Mouse (Mus musculus): Measurements from ENCODE around the gene Zc3hc1. TPM values are rescaled to one million over a fixed set of nuclear protein-coding genes. Genes with fewer than 3 reads are reported as not detected.

Gene Zc3hc1
- polyA plus RNA-seq, 1 experiment from 2014 or later: 14.4 TPM

- no peak for DNase-seq
- Histone ChIP-seq H3K4me1 (ENCODE audit: insufficient read depth) (0 out of 2 replicates have a peak, but pooled peaks cover 5% of the 10 kb centered on the region), H3K4me2 (ENCODE audit: low read depth, low read length) (no peak overlapping the region), H3K27me3 (ENCODE audit: insufficient read depth, low read length) (no peaks in the 10 kb centered on the region), H3K4me3 (ENCODE audit: low read depth, low read length) (no peak overlapping the region), H3K9me3 (ENCODE audit: low read length) (no peaks in the 10 kb centered on the region), H3K9ac (replicated peaks) (no peak overlapping the region), H3K36me3 (replicated peaks; ENCODE audit: insufficient read depth, low read length) (no peaks in the 10 kb centered on the region), H3K27ac (ENCODE audit: low read depth) (0 out of 2 replicates have a peak overlapping the region, but pooled peaks have one; percentile 22)
- TF ChIP-seq EP300 (IDR thresholded peaks at IDR 0.05; ENCODE audit: low read depth): no peak
- no peak for TF ChIP-seq CTCF (IDR thresholded peaks at IDR 0.05; ENCODE audit: low read depth)
- ATAC-seq: no peak
- WGBS (ENCODE audit: insufficient replicate concordance): 56% methylated on average over 4 of the region's 4 CpGs
Measured at GRCm38 (mm10) chr6:30340231-30340873, 50.5 kb downstream of the Zc3hc1 start.

- DNase-seq (peak; percentile 66), ATAC-seq (peak; percentile 79)
- H3K4me3 ChIP-seq (ENCODE audit: low read depth, low read length): no peak overlapping the region
- no peaks in the 10 kb centered on the region for H3K9me3 ChIP-seq (ENCODE audit: low read length)
- H3K27me3 ChIP-seq (ENCODE audit: insufficient read depth, low read length): no peaks in the 10 kb centered on the region
- 0 out of 2 replicates have a peak, but pooled peaks cover 5% of the 10 kb centered on the region for H3K4me1 ChIP-seq (ENCODE audit: insufficient read depth)
- no peak overlapping the region for H3K9ac ChIP-seq (replicated peaks)
- H3K36me3 ChIP-seq (replicated peaks; ENCODE audit: insufficient read depth, low read length): no peaks in the 10 kb centered on the region
- H3K27ac ChIP-seq (ENCODE audit: low read depth): peak overlapping the region; percentile 31; the same call in 1 of the 2 replicates
- peak overlapping the region; percentile 6; the same call in 1 of the 2 replicates for H3K4me2 ChIP-seq (ENCODE audit: low read depth, low read length)
- peak; percentile 62 for TF ChIP-seq EP300 (IDR thresholded peaks at IDR 0.05; ENCODE audit: low read depth)
- TF ChIP-seq CTCF (IDR thresholded peaks at IDR 0.05; ENCODE audit: low read depth): peak; percentile 58
- WGBS (ENCODE audit: insufficient replicate concordance): 8% methylated on average over 5 of the region's 5 CpGs
Measured at GRCm38 (mm10) chr6:30336912-30337311, 53.9 kb downstream of the Zc3hc1 start.

GRCm38 (mm10) chr6:30332262-30332661, 58.6 kb downstream of the Zc3hc1 start:
- no peak for DNase-seq
- no peaks in the 10 kb centered on the region for H3K27me3 ChIP-seq (ENCODE audit: insufficient read depth, low read length)
- no peaks in the 10 kb centered on the region for H3K36me3 ChIP-seq (replicated peaks; ENCODE audit: insufficient read depth, low read length)
- no peak overlapping the region for H3K9ac ChIP-seq (replicated peaks)
- no peaks in the 10 kb centered on the region for H3K9me3 ChIP-seq (ENCODE audit: low read length)
- WGBS (ENCODE audit: insufficient replicate concordance): 63% methylated on average over 4 of the region's 4 CpGs
- no peak overlapping the region for H3K4me2 ChIP-seq (ENCODE audit: low read depth, low read length)
- H3K4me1 ChIP-seq (ENCODE audit: insufficient read depth): 0 out of 2 replicates have a peak, but pooled peaks cover 5% of the 10 kb centered on the region
- no peak overlapping the region for H3K4me3 ChIP-seq (ENCODE audit: low read depth, low read length)
- TF ChIP-seq EP300 (IDR thresholded peaks at IDR 0.05; ENCODE audit: low read depth) (no peak), CTCF (IDR thresholded peaks at IDR 0.05; ENCODE audit: low read depth) (no peak)
- no peak overlapping the region for H3K27ac ChIP-seq (ENCODE audit: low read depth)
- no peak for ATAC-seq

- H3K9ac ChIP-seq (replicated peaks): no peak overlapping the region
- ATAC-seq: no peak
- H3K27me3 ChIP-seq (ENCODE audit: insufficient read depth, low read length): no peaks in the 10 kb centered on the region
- H3K4me2 ChIP-seq (ENCODE audit: low read depth, low read length): no peak overlapping the region
- H3K9me3 ChIP-seq (ENCODE audit: low read length): no peaks in the 10 kb centered on the region
- H3K4me3 ChIP-seq (ENCODE audit: low read depth, low read length): no peak overlapping the region
- no peak overlapping the region for H3K27ac ChIP-seq (ENCODE audit: low read depth)
- WGBS (ENCODE audit: insufficient replicate concordance): 71% methylated on average over 5 of the region's 5 CpGs
- H3K4me1 ChIP-seq (ENCODE audit: insufficient read depth): peaks cover 3% of the 10 kb centered on the region; the same call in 1 of the 2 replicates
- H3K36me3 ChIP-seq (replicated peaks; ENCODE audit: insufficient read depth, low read length): no peaks in the 10 kb centered on the region
- no peak for DNase-seq
- TF ChIP-seq CTCF (IDR thresholded peaks at IDR 0.05; ENCODE audit: low read depth) (no peak), EP300 (IDR thresholded peaks at IDR 0.05; ENCODE audit: low read depth) (no peak)
Measured at GRCm38 (mm10) chr6:30330706-30331105, 60.1 kb downstream of the Zc3hc1 start.

- Histone ChIP-seq H3K4me3 (ENCODE audit: low read depth, low read length) (no peak overlapping the region), H3K9ac (replicated peaks) (no peak overlapping the region), H3K4me2 (ENCODE audit: low read depth, low read length) (peak overlapping the region; percentile 22), H3K4me1 (ENCODE audit: insufficient read depth) (peaks cover 5% of the 10 kb centered on the region; the same call in 1 of the 2 replicates), H3K27me3 (ENCODE audit: insufficient read depth, low read length) (no peaks in the 10 kb centered on the region), H3K36me3 (replicated peaks; ENCODE audit: insufficient read depth, low read length) (no peaks in the 10 kb centered on the region), H3K9me3 (ENCODE audit: low read length) (no peaks in the 10 kb centered on the region), H3K27ac (ENCODE audit: low read depth) (peak overlapping the region; percentile 82)
- DNase-seq (no peak), ATAC-seq (0 out of 2 replicates have a peak, but pooled peaks have one; percentile 29)
- 10% methylated on average over 4 of the region's 4 CpGs for WGBS (ENCODE audit: insufficient replicate concordance)
- TF ChIP-seq EP300 (IDR thresholded peaks at IDR 0.05; ENCODE audit: low read depth): no peak
- TF ChIP-seq CTCF (IDR thresholded peaks at IDR 0.05; ENCODE audit: low read depth): no peak
Measured at GRCm38 (mm10) chr6:30325932-30326501, 64.8 kb downstream of the Zc3hc1 start.

GRCm38 (mm10) chr6:30321002-30321401, 69.8 kb downstream of the Zc3hc1 start:
- no peak overlapping the region for H3K27ac ChIP-seq (ENCODE audit: low read depth)
- no peaks in the 10 kb centered on the region for H3K36me3 ChIP-seq (replicated peaks; ENCODE audit: insufficient read depth, low read length)
- TF ChIP-seq EP300 (IDR thresholded peaks at IDR 0.05; ENCODE audit: low read depth) (no peak), CTCF (IDR thresholded peaks at IDR 0.05; ENCODE audit: low read depth) (no peak)
- no peak for DNase-seq
- no peak overlapping the region for H3K4me2 ChIP-seq (ENCODE audit: low read depth, low read length)
- WGBS (ENCODE audit: insufficient replicate concordance): 35% methylated on average over 4 of the region's 4 CpGs
- no peak overlapping the region for H3K9ac ChIP-seq (replicated peaks)
- no peak for ATAC-seq
- no peak overlapping the region for H3K4me3 ChIP-seq (ENCODE audit: low read depth, low read length)
- no peaks in the 10 kb centered on the region for H3K9me3 ChIP-seq (ENCODE audit: low read length)
- H3K4me1 ChIP-seq (ENCODE audit: insufficient read depth): 0 out of 2 replicates have a peak, but pooled peaks cover 3% of the 10 kb centered on the region
- no peaks in the 10 kb centered on the region for H3K27me3 ChIP-seq (ENCODE audit: insufficient read depth, low read length)

Data from liver, postnatal 0 days (tissue).